ENCODE assay signal across 7 mouse cellular contexts in the genomic region with DNA sequence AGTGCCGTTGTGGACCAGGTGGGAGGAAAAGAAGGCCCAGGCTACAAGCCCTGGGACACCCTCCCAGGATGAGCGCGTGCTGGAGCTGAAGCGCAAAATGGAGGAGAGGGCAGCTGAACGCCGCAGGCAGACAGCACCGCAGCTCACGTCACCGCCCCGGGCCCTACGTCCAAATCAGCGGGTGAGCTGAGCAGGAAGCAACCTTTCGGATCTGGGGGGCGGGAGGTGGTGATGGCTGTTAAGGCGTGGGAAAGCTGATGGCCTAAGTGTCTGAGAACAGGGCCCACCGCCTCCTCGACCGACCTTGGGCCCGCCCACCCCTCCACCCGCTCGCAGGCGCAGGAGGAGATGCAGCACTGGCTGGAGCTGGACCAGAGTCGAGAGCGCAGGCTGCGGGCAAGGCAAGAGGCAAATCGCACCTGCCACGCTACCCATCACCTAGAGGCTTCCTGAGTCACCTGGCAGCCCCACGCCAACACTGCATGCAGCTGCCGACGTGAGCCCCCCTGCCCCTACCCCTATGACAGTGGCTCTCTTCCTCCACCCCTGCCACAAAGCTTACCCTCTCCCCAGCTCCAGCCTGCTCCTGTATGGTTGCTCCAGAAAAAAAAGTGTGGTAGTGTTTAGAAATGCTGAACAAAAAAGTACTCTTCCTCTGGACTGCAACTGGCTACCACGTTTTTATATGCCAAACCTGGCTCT. TPM values are rescaled to one million over a fixed set of nuclear protein-coding genes. Genes with fewer than 3 reads are reported as not detected.
DNase-seq lines count a peak whose midpoint lies in the region; ATAC-seq and TF ChIP-seq lines count a peak whose summit lies in the region.

No protein-coding gene starts in this region.

- no peaks in the 10 kb centered on the region for H3K36me3 ChIP-seq in ES-E14 (ENCODE audit: control insufficient read depth, insufficient read depth, low read length, poor library complexity, severe bottlenecking)
- no peaks in the 10 kb centered on the region for H3K36me3 ChIP-seq in embryonic facial prominence, embryonic 11.5 days (replicated peaks; ENCODE audit: control insufficient read depth, insufficient read depth, low read depth, low read length)
- H3K36me3 ChIP-seq in limb, embryonic 14.5 days (ENCODE audit: control insufficient read depth, insufficient read depth, low read length), result no peaks in the 10 kb centered on the region
- H3K36me3 ChIP-seq in midbrain, embryonic 14.5 days (ENCODE audit: control insufficient read depth, insufficient read depth, low read length), result no peaks in the 10 kb centered on the region
- H3K36me3 ChIP-seq in stomach, embryonic 16.5 days (ENCODE audit: control insufficient read depth, insufficient read depth, low read length), result no peaks in the 10 kb centered on the region

- H3K4me3 ChIP-seq in ES-E14 (ENCODE audit: insufficient read depth in 1 of 2, low read depth in 1 of 2, low read length in 2 of 2, poor library complexity in 1 of 2, severe bottlenecking in 1 of 2), result peak overlapping the region; percentile 40 to 60; a peak in 3 of 4 replicates
- peak overlapping the region; percentile 27 for H3K4me3 ChIP-seq in embryonic facial prominence, embryonic 11.5 days (ENCODE audit: low read depth, low read length)
- peak overlapping the region; percentile 31 for H3K4me3 ChIP-seq in limb, embryonic 14.5 days (replicated peaks; ENCODE audit: low read length)
- H3K4me3 ChIP-seq in midbrain, embryonic 14.5 days (replicated peaks; ENCODE audit: low read depth, low read length), result peak overlapping the region; percentile 27
- peak overlapping the region; percentile 43 for H3K4me3 ChIP-seq in stomach, embryonic 16.5 days (replicated peaks; ENCODE audit: low read length)

- H3K27me3 ChIP-seq in embryonic facial prominence, embryonic 11.5 days (ENCODE audit: control insufficient read depth, insufficient read depth, low read length), result no peaks in the 10 kb centered on the region
- H3K27me3 ChIP-seq in limb, embryonic 14.5 days (ENCODE audit: control insufficient read depth, insufficient read depth, low read length), result no peaks in the 10 kb centered on the region
- no peaks in the 10 kb centered on the region for H3K27me3 ChIP-seq in midbrain, embryonic 14.5 days (ENCODE audit: control insufficient read depth, insufficient read depth, low read length)
- H3K27me3 ChIP-seq in stomach, embryonic 16.5 days (ENCODE audit: control insufficient read depth, insufficient read depth, low read length), result no peaks in the 10 kb centered on the region

- in situ Hi-C loops in ES-E14 (cut with MboI; ENCODE audit: low sequenced_read_pairs in 2 of 2, unreplicated experiment in 2 of 2), result no loop called here

- peaks cover 2 to 8% of the 10 kb centered on the region in 2 experiments; a peak in 2 of 4 replicates for H3K4me1 ChIP-seq in ES-E14 (ENCODE audit: control insufficient read depth in 2 of 2, insufficient read depth in 2 of 2, low read length in 2 of 2, poor library complexity in 1 of 2)
- peaks cover 2% of the 10 kb centered on the region for H3K4me1 ChIP-seq in embryonic facial prominence, embryonic 11.5 days (ENCODE audit: control insufficient read depth, insufficient read depth, low read length)
- peaks cover 16% of the 10 kb centered on the region for H3K4me1 ChIP-seq in limb, embryonic 14.5 days (ENCODE audit: control insufficient read depth, insufficient read depth, low read length)
- H3K4me1 ChIP-seq in midbrain, embryonic 14.5 days (ENCODE audit: control insufficient read depth, insufficient read depth, low read length), result 0 out of 2 replicates have a peak, but pooled peaks cover 14% of the 10 kb centered on the region
- H3K4me1 ChIP-seq in stomach, embryonic 16.5 days (ENCODE audit: control insufficient read depth, insufficient read depth, low read length), result 0 out of 2 replicates have a peak, but pooled peaks cover 6% of the 10 kb centered on the region

- DNase-seq in ES-E14 (ENCODE audit: low read depth, low spot score) (peak; percentile 47), ZHBTc4 (ENCODE audit: low read depth, low spot score) (peak; percentile 87)
- DNase-seq in embryonic facial prominence, embryonic 11.5 days (ENCODE audit: low spot score), result peak; percentile 55
- DNase-seq in heart, postnatal 4 days, result peak; percentile 44
- DNase-seq in limb, embryonic 14.5 days (ENCODE audit: low spot score), result no peak
- DNase-seq in midbrain, embryonic 14.5 days, result peak; percentile 62

- no peak for TF ChIP-seq POLR2A in limb, embryonic 14.5 days (IDR thresholded peaks at IDR 0.05; ENCODE audit: borderline replicate concordance, extremely low read depth, insufficient read depth, insufficient read length)

- H3K9ac ChIP-seq in ES-E14 (ENCODE audit: insufficient read depth, low read depth, low read length, poor library complexity, severe bottlenecking), result peak overlapping the region; percentile 63
- H3K9ac ChIP-seq in embryonic facial prominence, embryonic 11.5 days (replicated peaks; ENCODE audit: low read length), result peak overlapping the region; percentile 46
- peak overlapping the region; percentile 61 for H3K9ac ChIP-seq in limb, embryonic 14.5 days (ENCODE audit: low read depth, low read length, severe bottlenecking)
- H3K9ac ChIP-seq in midbrain, embryonic 14.5 days (replicated peaks; ENCODE audit: low read length), result peak overlapping the region; percentile 55
- H3K9ac ChIP-seq in stomach, embryonic 16.5 days (ENCODE audit: low read length), result peak overlapping the region; percentile 69

- peak overlapping the region; percentile 50 for H3K4me2 ChIP-seq in embryonic facial prominence, embryonic 11.5 days (ENCODE audit: low read depth, low read length)
- H3K4me2 ChIP-seq in limb, embryonic 14.5 days (replicated peaks; ENCODE audit: low read depth, low read length, severe bottlenecking), result peak overlapping the region; percentile 61
- peak overlapping the region; percentile 55 for H3K4me2 ChIP-seq in midbrain, embryonic 14.5 days (ENCODE audit: low read length)
- peak overlapping the region; percentile 63 for H3K4me2 ChIP-seq in stomach, embryonic 16.5 days (ENCODE audit: low read depth, low read length)

- no peak overlapping the region for H3K27ac ChIP-seq in ES-E14 (ENCODE audit: insufficient read depth, low read depth, low read length, poor library complexity, severe bottlenecking)
- H3K27ac ChIP-seq in embryonic facial prominence, embryonic 11.5 days (replicated peaks; ENCODE audit: low read depth, low read length), result no peak overlapping the region
- no peak overlapping the region for H3K27ac ChIP-seq in limb, embryonic 14.5 days (replicated peaks; ENCODE audit: low read depth, low read length)
- peak overlapping the region; percentile 21; the same call in 1 of the 2 replicates for H3K27ac ChIP-seq in midbrain, embryonic 14.5 days (replicated peaks; ENCODE audit: low read depth, low read length)
- H3K27ac ChIP-seq in stomach, embryonic 16.5 days (ENCODE audit: low read length), result no peak overlapping the region

- no peaks in the 10 kb centered on the region for H3K9me3 ChIP-seq in ES-E14 (ENCODE audit: control insufficient read depth, insufficient read depth, low read depth, low read length)
- no peaks in the 10 kb centered on the region for H3K9me3 ChIP-seq in embryonic facial prominence, embryonic 11.5 days (replicated peaks; ENCODE audit: control insufficient read depth, low read length)
- no peaks in the 10 kb centered on the region for H3K9me3 ChIP-seq in limb, embryonic 14.5 days (ENCODE audit: control insufficient read depth, low read length)
- H3K9me3 ChIP-seq in midbrain, embryonic 14.5 days (ENCODE audit: control insufficient read depth, low read length), result no peaks in the 10 kb centered on the region
- no peaks in the 10 kb centered on the region for H3K9me3 ChIP-seq in stomach, embryonic 16.5 days (replicated peaks; ENCODE audit: control insufficient read depth, low read length)

- WGBS in embryonic facial prominence, embryonic 11.5 days, result 15% methylated on average over 31 of the region's 31 CpGs
- 7% methylated on average over 27 of the region's 31 CpGs for WGBS in limb, embryonic 14.5 days
- whole genome bisulfite sequencing in midbrain, embryonic 14.5 days, result 12% methylated on average over 31 of the region's 31 CpGs
- 6% methylated on average over 31 of the region's 31 CpGs for WGBS in stomach, embryonic 16.5 days

- ATAC-seq in embryonic facial prominence, embryonic 11.5 days (replicated peaks; ENCODE audit: insufficient number of reproducible peaks, low FRiP score, low TSS enrichment, low read depth), result peak; percentile 73; the same call in 1 of the 2 replicates
- ATAC-seq in limb, embryonic 14.5 days (ENCODE audit: low FRiP score, low read depth), result peak; percentile 73
- ATAC-seq in midbrain, embryonic 14.5 days (ENCODE audit: low FRiP score, low TSS enrichment), result peak; percentile 66
- peak; percentile 66; the same call in 1 of the 2 replicates for ATAC-seq in stomach, embryonic 16.5 days (ENCODE audit: insufficient read depth, low FRiP score)

RNA-seq across cellular contexts. Expression of gene Rnf4, which starts 9.1 kb away (rescaled TPM):
- 177 and 186 TPM in 2 replicates for total RNA-seq in ES-E14 (2012; rRNA removed)
- 209 and 210 TPM in 2 replicates for polyA plus RNA-seq in embryonic facial prominence, embryonic 11.5 days (2014; fragmentation: Nextera tagmentation; extraction: Ambion mirVana)
- total RNA-seq in heart, postnatal 4 days (2021), result 10 to 100 TPM; 85.8 to 86.3 TPM
- polyA plus RNA-seq in limb, embryonic 14.5 days (2012; rRNA removed), result 130 and 142 TPM in 2 replicates
- polyA plus RNA-seq in limb, embryonic 14.5 days (2014; fragmentation: Nextera tagmentation; extraction: Ambion mirVana), result 154 and 168 TPM in 2 replicates
- polyA plus RNA-seq in midbrain, embryonic 14.5 days (2014; fragmentation: Nextera tagmentation; extraction: Ambion mirVana), result 110 and 152 TPM in 2 replicates
- 151 and 164 TPM in 2 replicates for polyA plus RNA-seq in stomach, embryonic 16.5 days (2015; fragmentation: Nextera tagmentation; extraction: Ambion mirVana)

RNA-seq across cellular contexts. Expression of gene Cfap99, which starts 38.6 kb away (rescaled TPM):
- total RNA-seq in ES-E14 (2012; rRNA removed), result 0.22 and 0.42 TPM in 2 replicates
- not detected in 2 replicates for polyA plus RNA-seq in embryonic facial prominence, embryonic 11.5 days (2014; fragmentation: Nextera tagmentation; extraction: Ambion mirVana)
- total RNA-seq in heart, postnatal 4 days (2021), result not detected
- 0.04 TPM in 2 replicates for polyA plus RNA-seq in limb, embryonic 14.5 days (2012; rRNA removed)
- not detected in 2 replicates for polyA plus RNA-seq in limb, embryonic 14.5 days (2014; fragmentation: Nextera tagmentation; extraction: Ambion mirVana)
- polyA plus RNA-seq in midbrain, embryonic 14.5 days (2014; fragmentation: Nextera tagmentation; extraction: Ambion mirVana), result 0.09 TPM in 1 of 2 replicates, not detected in the other
- polyA plus RNA-seq in stomach, embryonic 16.5 days (2015; fragmentation: Nextera tagmentation; extraction: Ambion mirVana), result 0.14 TPM in 1 of 2 replicates, not detected in the other

RNA-seq across cellular contexts. Expression of gene Zfyve28, which starts 38.8 kb away (rescaled TPM):
- 12.3 and 18.8 TPM in 2 replicates for total RNA-seq in ES-E14 (2012; rRNA removed)
- polyA plus RNA-seq in embryonic facial prominence, embryonic 11.5 days (2014; fragmentation: Nextera tagmentation; extraction: Ambion mirVana), result 0.24 and 0.64 TPM in 2 replicates
- total RNA-seq in heart, postnatal 4 days (2021), result 1 to 10 TPM; 1.5 to 2.5 TPM
- 1.7 and 2.4 TPM in 2 replicates for polyA plus RNA-seq in limb, embryonic 14.5 days (2012; rRNA removed)
- polyA plus RNA-seq in limb, embryonic 14.5 days (2014; fragmentation: Nextera tagmentation; extraction: Ambion mirVana), result 0.83 and 0.95 TPM in 2 replicates
- 2.8 and 3.2 TPM in 2 replicates for polyA plus RNA-seq in midbrain, embryonic 14.5 days (2014; fragmentation: Nextera tagmentation; extraction: Ambion mirVana)
- polyA plus RNA-seq in stomach, embryonic 16.5 days (2015; fragmentation: Nextera tagmentation; extraction: Ambion mirVana), result 0.63 and 1.1 TPM in 2 replicates

RNA-seq across cellular contexts. Expression of gene Fam193a, which starts 42.7 kb away (rescaled TPM):
- total RNA-seq in ES-E14 (2012; rRNA removed), result 17.3 and 19.0 TPM in 2 replicates
- 13.1 and 13.6 TPM in 2 replicates for polyA plus RNA-seq in embryonic facial prominence, embryonic 11.5 days (2014; fragmentation: Nextera tagmentation; extraction: Ambion mirVana)
- total RNA-seq in heart, postnatal 4 days (2021), result 10 to 100 TPM; 36.0 to 41.7 TPM
- 57.5 and 85.7 TPM in 2 replicates for polyA plus RNA-seq in limb, embryonic 14.5 days (2012; rRNA removed)
- polyA plus RNA-seq in limb, embryonic 14.5 days (2014; fragmentation: Nextera tagmentation; extraction: Ambion mirVana), result 16.6 and 19.2 TPM in 2 replicates
- polyA plus RNA-seq in midbrain, embryonic 14.5 days (2014; fragmentation: Nextera tagmentation; extraction: Ambion mirVana), result 20.8 and 21.9 TPM in 2 replicates
- polyA plus RNA-seq in stomach, embryonic 16.5 days (2015; fragmentation: Nextera tagmentation; extraction: Ambion mirVana), result 8.7 and 9.2 TPM in 2 replicates
